Mouse (Mus musculus): ENCODE measurements at regions not wholly inside any gene's neighbourhood (a gene's known extent, or its start where the extent isn't known, plus 50 kb on each side); places are given as distances from the start of the nearest gene placed in this dataset.

- DNase-seq (ENCODE audit: low read depth in 2 of 2, low spot score in 2 of 2) = no peak
Observed at GRCm38 (mm10) chr13:92911660-92912284, 67.2 kb downstream of the Mtx3 start.

GRCm38 (mm10) chr13:92912661-92913060, 68.1 kb downstream of the Mtx3 start:
- DNase-seq (ENCODE audit: low read depth in 2 of 2, low spot score in 2 of 2) = no peak

GRCm38 (mm10) chr13:92914631-92915030, 70.1 kb downstream of the Mtx3 start:
- no peak for DNase-seq (ENCODE audit: low read depth in 2 of 2, low spot score in 2 of 2)

- no peak for DNase-seq (ENCODE audit: low read depth in 2 of 2, low spot score in 2 of 2)
Observed at GRCm38 (mm10) chr13:92915221-92915839, 70.8 kb downstream of the Mtx3 start.

- DNase-seq (ENCODE audit: low read depth in 2 of 2, low spot score in 2 of 2) = no peak
Observed at GRCm38 (mm10) chr13:92915948-92916710, 71.6 kb downstream of the Mtx3 start.

GRCm38 (mm10) chr13:92919882-92920281, 75.3 kb downstream of the Mtx3 start:
- no peak for DNase-seq (ENCODE audit: low read depth in 2 of 2, low spot score in 2 of 2)

GRCm38 (mm10) chr13:92921936-92922335, 77.4 kb downstream of the Mtx3 start:
- DNase-seq (ENCODE audit: low read depth in 2 of 2, low spot score in 2 of 2) = no peak

GRCm38 (mm10) chr13:92923496-92923895, 78.9 kb downstream of the Mtx3 start:
- DNase-seq (ENCODE audit: low read depth in 2 of 2, low spot score in 2 of 2) = no peak

GRCm38 (mm10) chr13:92924021-92924420, 79.5 kb downstream of the Mtx3 start:
- no peak for DNase-seq (ENCODE audit: low read depth in 2 of 2, low spot score in 2 of 2)

- DNase-seq (ENCODE audit: low read depth in 2 of 2, low spot score in 2 of 2) = no peak
Observed at GRCm38 (mm10) chr13:92925196-92925595, 80.6 kb downstream of the Mtx3 start.

- DNase-seq (ENCODE audit: low read depth in 2 of 2, low spot score in 2 of 2) = no peak
Observed at GRCm38 (mm10) chr13:92928551-92928950, 84.0 kb downstream of the Mtx3 start.

- DNase-seq (ENCODE audit: low read depth in 2 of 2, low spot score in 2 of 2) = no peak
Observed at GRCm38 (mm10) chr13:92931696-92932095, 87.1 kb downstream of the Mtx3 start.

GRCm38 (mm10) chr13:92939032-92939431, 94.5 kb downstream of the Mtx3 start:
- DNase-seq (ENCODE audit: low read depth in 2 of 2, low spot score in 2 of 2) = no peak

GRCm38 (mm10) chr13:92940610-92941009, 96.0 kb downstream of the Mtx3 start:
- DNase-seq (ENCODE audit: low read depth in 2 of 2, low spot score in 2 of 2) = no peak

- DNase-seq (ENCODE audit: low read depth in 2 of 2, low spot score in 2 of 2) = no peak
Observed at GRCm38 (mm10) chr13:92948560-92948959, 104.0 kb downstream of the Mtx3 start.

- DNase-seq (ENCODE audit: low read depth in 2 of 2, low spot score in 2 of 2) = no peak
Observed at GRCm38 (mm10) chr13:92960031-92960430, 115.5 kb downstream of the Mtx3 start.

- DNase-seq (ENCODE audit: low read depth in 2 of 2, low spot score in 2 of 2) = no peak
Observed at GRCm38 (mm10) chr13:92962625-92963024, 118.1 kb downstream of the Mtx3 start.

- no peak for DNase-seq (ENCODE audit: low read depth in 2 of 2, low spot score in 2 of 2)
Observed at GRCm38 (mm10) chr13:92963351-92963895, 118.9 kb downstream of the Mtx3 start.

GRCm38 (mm10) chr13:92964213-92964743, 119.7 kb downstream of the Mtx3 start:
- no peak for DNase-seq (ENCODE audit: low read depth in 2 of 2, low spot score in 2 of 2)

GRCm38 (mm10) chr13:92967025-92967610, 122.6 kb downstream of the Mtx3 start:
- DNase-seq (ENCODE audit: low read depth in 2 of 2, low spot score in 2 of 2) = no peak

- no peak for DNase-seq (ENCODE audit: low read depth in 2 of 2, low spot score in 2 of 2)
Observed at GRCm38 (mm10) chr13:92969579-92969978, 125.0 kb downstream of the Mtx3 start.

Measured in CD8-positive naive resting alpha-beta T cell, adult 2 months (primary cell).